Mouse (Mus musculus): Measurements from ENCODE around the gene Trappc1. TPM values are rescaled to one million over a fixed set of nuclear protein-coding genes. Genes with fewer than 3 reads are reported as not detected.

The Trappc1 gene
- total and polyA plus RNA-seq, 3 experiments: 58.6 to 89.8 TPM; not detected in 1

DNA sequence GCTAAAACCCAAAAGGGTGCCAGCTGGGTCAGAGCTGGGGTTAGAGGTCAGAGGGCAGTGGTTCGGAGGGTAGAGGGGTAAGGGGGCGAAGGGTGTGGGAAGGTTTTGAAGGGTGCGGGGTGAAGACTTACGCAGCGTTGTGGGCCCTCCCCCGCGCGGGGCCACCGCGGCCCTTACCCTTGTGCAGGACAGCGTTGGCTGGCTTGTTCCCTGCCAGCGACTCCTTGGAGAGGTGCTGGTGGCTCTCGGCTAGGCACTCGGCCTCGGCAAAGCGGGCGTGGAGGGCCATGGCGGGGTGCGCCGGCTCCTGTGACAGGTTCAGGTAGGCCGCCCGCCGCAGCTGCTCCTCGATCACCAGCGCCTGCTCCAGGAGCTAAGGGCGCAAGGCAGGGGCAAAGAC is 22.7 kb downstream of the Trappc1 start:
- no peak overlapping the region for H3K27ac ChIP-seq (ENCODE audit: control insufficient read depth, low read depth, low read length)
- H3K4me1 ChIP-seq (ENCODE audit: control insufficient read depth in 1 of 2, insufficient read depth in 2 of 2, low read length in 2 of 2): no peaks in the 10 kb centered on the region
- H3K36me3 ChIP-seq (ENCODE audit: control insufficient read depth in 1 of 2, insufficient read depth in 2 of 2, low read length in 2 of 2): no peaks in the 10 kb centered on the region; a peak in 1 of 4 replicates
- no peak for DNase-seq (ENCODE audit: low read depth, low spot score)
- H3K27me3 ChIP-seq (ENCODE audit: control insufficient read depth in 1 of 2, insufficient read depth in 2 of 2, low read length in 2 of 2): no peaks in the 10 kb centered on the region
- H3K79me2 ChIP-seq (ENCODE audit: control insufficient read depth, insufficient read depth, low read length, poor library complexity): no peaks in the 10 kb centered on the region
- H3K4me3 ChIP-seq (ENCODE audit: control insufficient read depth in 1 of 2, insufficient read depth in 1 of 2, low read depth in 2 of 2, low read length in 2 of 2): no peak overlapping the region
- no peak overlapping the region for H3K9ac ChIP-seq (ENCODE audit: control insufficient read depth, low read depth, low read length, poor library complexity, severe bottlenecking)
- H3K9me3 ChIP-seq (replicated peaks; ENCODE audit: insufficient read depth, low read length): no peaks in the 10 kb centered on the region
- TF ChIP-seq CHD2 (IDR thresholded peaks at IDR 0.05; ENCODE audit: low read length) (no peak), CTCF (IDR thresholded peaks at IDR 0.05 in 2 of 3, conservative IDR thresholded peaks at IDR 0.05 in 1 of 3; ENCODE audit: control insufficient read depth in 1 of 3, insufficient read depth in 1 of 3, low read depth in 2 of 3, low read length in 3 of 3, poor library complexity in 1 of 3, severe bottlenecking in 1 of 3) (no peak), SMC3 (IDR thresholded peaks at IDR 0.05; ENCODE audit: low read depth, low read length) (no peak), USF2 (IDR thresholded peaks at IDR 0.05; ENCODE audit: borderline replicate concordance in 1 of 2, insufficient read depth in 1 of 2, low read depth in 1 of 2, low read length in 2 of 2) (no peak), RAD21 (IDR thresholded peaks at IDR 0.05; ENCODE audit: low read depth, low read length) (no peak), POLR2A (IDR thresholded peaks at IDR 0.05; ENCODE audit: control insufficient read depth in 1 of 2, insufficient read depth in 1 of 2, low read depth in 1 of 2, low read length in 2 of 2, poor library complexity in 1 of 2) (no peak), SIN3A (IDR thresholded peaks at IDR 0.05; ENCODE audit: low read length) (no peak), MYC (IDR thresholded peaks at IDR 0.05; ENCODE audit: low read depth, low read length) (no peak), ZC3H11A (IDR thresholded peaks at IDR 0.05; ENCODE audit: low read depth, low read length) (no peak), MEF2A (IDR thresholded peaks at IDR 0.05; ENCODE audit: extremely low read depth, insufficient replicate concordance, low read depth, low read length, poor library complexity, severe bottlenecking) (no peak), ELF1 (IDR thresholded peaks at IDR 0.05; ENCODE audit: low read depth, low read length) (no peak), BHLHE40 (IDR thresholded peaks at IDR 0.05; ENCODE audit: borderline replicate concordance, low read depth, low read length) (no peak), ZKSCAN1 (IDR thresholded peaks at IDR 0.05; ENCODE audit: low read depth, low read length) (no peak), RCOR1 (IDR thresholded peaks at IDR 0.05; ENCODE audit: low read depth, low read length) (no peak), ETS1 (IDR thresholded peaks at IDR 0.05; ENCODE audit: low read depth, low read length) (no peak), GATA1 (IDR thresholded peaks at IDR 0.05; ENCODE audit: low read depth, low read length) (no peak), E2F4 (IDR thresholded peaks at IDR 0.05; ENCODE audit: borderline replicate concordance, low read depth, low read length) (no peak)

DNA sequence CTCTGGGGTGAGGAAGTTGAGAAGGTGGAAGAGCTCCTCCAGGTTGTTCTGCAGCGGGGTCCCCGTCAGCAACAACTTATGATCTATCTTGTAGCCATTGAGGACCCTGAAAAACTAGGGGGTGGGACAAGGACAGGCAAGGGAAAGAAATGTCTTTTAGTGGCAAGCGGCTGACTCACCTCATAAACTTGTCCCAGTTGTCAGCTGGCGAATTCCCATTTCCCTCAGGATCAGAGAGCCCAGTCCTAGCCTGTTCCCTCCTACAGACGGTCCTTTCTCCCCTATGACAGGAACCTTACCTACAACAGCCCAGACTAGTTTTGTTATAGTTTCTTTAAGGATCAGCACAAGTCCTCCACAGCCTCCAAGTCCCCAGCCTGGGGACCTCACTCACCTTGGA is 32.8 kb downstream of the Trappc1 start:
- no peak for DNase-seq (ENCODE audit: low read depth, low spot score)
- no peaks in the 10 kb centered on the region for H3K79me2 ChIP-seq (ENCODE audit: control insufficient read depth, insufficient read depth, low read length, poor library complexity)
- no peaks in the 10 kb centered on the region for H3K9me3 ChIP-seq (replicated peaks; ENCODE audit: insufficient read depth, low read length)
- no peak overlapping the region for H3K27ac ChIP-seq (ENCODE audit: control insufficient read depth, low read depth, low read length)
- H3K36me3 ChIP-seq (ENCODE audit: control insufficient read depth in 1 of 2, insufficient read depth in 2 of 2, low read length in 2 of 2): peaks cover 0 to 2% of the 10 kb centered on the region in 2 experiments; a peak in 2 of 4 replicates
- H3K4me1 ChIP-seq (ENCODE audit: control insufficient read depth in 1 of 2, insufficient read depth in 2 of 2, low read length in 2 of 2): no peaks in the 10 kb centered on the region
- H3K9ac ChIP-seq (ENCODE audit: control insufficient read depth, low read depth, low read length, poor library complexity, severe bottlenecking): no peak overlapping the region
- no peak overlapping the region for H3K4me3 ChIP-seq (ENCODE audit: control insufficient read depth in 1 of 2, insufficient read depth in 1 of 2, low read depth in 2 of 2, low read length in 2 of 2)
- no peaks in the 10 kb centered on the region for H3K27me3 ChIP-seq (ENCODE audit: control insufficient read depth in 1 of 2, insufficient read depth in 2 of 2, low read length in 2 of 2)
- TF ChIP-seq HCFC1 (IDR thresholded peaks at IDR 0.05; ENCODE audit: low read depth, low read length) (no peak), MAZ (IDR thresholded peaks at IDR 0.05; ENCODE audit: low read depth, low read length) (no peak), BHLHE40 (IDR thresholded peaks at IDR 0.05; ENCODE audit: borderline replicate concordance, low read depth, low read length) (no peak), ZMIZ1 (IDR thresholded peaks at IDR 0.05; ENCODE audit: low read depth, low read length) (no peak), TCF12 (IDR thresholded peaks at IDR 0.05; ENCODE audit: low read depth, low read length) (no peak), POLR2A (IDR thresholded peaks at IDR 0.05; ENCODE audit: control insufficient read depth in 1 of 2, insufficient read depth in 1 of 2, low read depth in 1 of 2, low read length in 2 of 2, poor library complexity in 1 of 2) (no peak), JUND (IDR thresholded peaks at IDR 0.05; ENCODE audit: low read depth, low read length) (no peak), POLR2AphosphoS5 (IDR thresholded peaks at IDR 0.05; ENCODE audit: borderline replicate concordance, low read depth, low read length) (no peak), USF2 (IDR thresholded peaks at IDR 0.05; ENCODE audit: borderline replicate concordance in 1 of 2, insufficient read depth in 1 of 2, low read depth in 1 of 2, low read length in 2 of 2) (no peak), POLR2AphosphoS2 (IDR thresholded peaks at IDR 0.05; ENCODE audit: low read length) (no peak), CHD2 (IDR thresholded peaks at IDR 0.05; ENCODE audit: low read length) (no peak), MYC (IDR thresholded peaks at IDR 0.05; ENCODE audit: low read depth, low read length) (no peak), ELF1 (IDR thresholded peaks at IDR 0.05; ENCODE audit: low read depth, low read length) (no peak), SMC3 (IDR thresholded peaks at IDR 0.05; ENCODE audit: low read depth, low read length) (no peak), KAT2A (conservative IDR thresholded peaks at IDR 0.05; ENCODE audit: low read depth, low read length) (no peak), NELFE (IDR thresholded peaks at IDR 0.05; ENCODE audit: low read depth, low read length) (no peak), RCOR1 (IDR thresholded peaks at IDR 0.05; ENCODE audit: low read depth, low read length) (no peak)

Measured in MEL (cell line).